Mouse (Mus musculus) yolk sac, embryonic 10.5 days (tissue): ENCODE measurements at regions not wholly inside any gene's neighbourhood (a gene's known extent, or its start where the extent isn't known, plus 50 kb on each side); places are given as distances from the start of the nearest gene placed in this dataset.
A peak's percentile ranks its signal among the peaks of the same experiment; 100 is the strongest.

Source experiments
- DNase-seq: peaks from one replicate; pipeline ENCODE4 v3.0.0-alpha.2; 2017; ENCODE audit warnings: low spot score

DNA sequence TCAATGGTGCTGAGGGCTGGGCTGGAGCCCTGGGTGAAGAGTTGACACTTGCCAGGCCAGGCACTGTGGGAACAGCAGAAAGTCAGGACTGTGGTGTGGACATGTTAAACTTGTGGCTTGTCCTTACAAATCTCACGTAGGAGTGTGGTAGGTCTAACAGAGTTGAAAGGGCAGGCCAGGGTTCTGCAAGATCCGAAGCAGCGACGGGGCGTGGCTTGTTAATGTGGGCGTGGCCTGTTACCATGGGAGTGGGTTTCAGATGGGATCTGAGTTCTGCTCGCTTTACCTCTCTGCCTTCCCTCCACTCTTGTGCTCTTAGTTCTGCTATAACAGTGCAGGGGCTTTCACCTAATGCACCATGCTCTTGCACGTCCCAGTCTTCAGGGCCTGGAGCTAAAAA is 94.2 kb upstream of the Mvb12b start:
- no peak for DNase-seq

DNA sequence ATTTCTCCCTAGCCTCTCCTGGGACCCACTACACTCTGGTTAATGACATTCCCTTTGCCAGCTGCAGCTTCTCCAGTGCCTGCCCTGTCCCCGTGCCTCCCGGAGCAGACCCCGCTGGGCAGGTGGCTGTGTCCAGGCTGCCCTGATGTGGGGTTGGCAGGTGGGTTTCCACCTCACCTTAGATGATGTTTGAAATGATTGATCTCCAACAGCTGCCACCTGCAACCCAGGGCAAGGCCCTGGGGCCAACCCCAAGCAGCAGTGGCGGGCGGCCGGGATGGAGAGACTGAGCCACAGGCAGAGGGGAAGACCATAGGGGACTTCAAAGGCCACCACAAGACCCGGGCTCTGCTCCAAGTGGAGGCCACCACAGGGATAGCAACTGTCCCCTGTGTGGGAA is 93.6 kb upstream of the Mvb12b start:
- DNase-seq: no peak

DNA sequence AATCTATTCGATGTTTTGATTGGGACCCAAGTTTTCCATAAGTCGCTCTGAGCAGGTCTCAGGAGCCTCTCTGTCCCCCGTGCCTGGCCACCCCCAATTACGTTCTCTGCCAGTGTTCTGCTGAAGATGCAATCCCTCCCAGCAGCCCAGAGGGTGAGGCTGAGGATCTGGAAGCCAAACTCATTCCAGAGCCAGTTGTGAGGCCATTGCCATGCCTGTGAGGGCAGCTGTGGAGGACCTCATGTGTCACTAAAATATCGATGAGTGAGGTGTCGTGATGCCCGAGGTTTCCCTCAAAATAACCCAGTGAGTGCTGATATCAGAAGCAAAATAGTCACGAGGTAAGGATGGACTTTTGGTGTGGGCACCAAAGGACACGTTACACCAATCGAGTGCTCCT is 93.1 kb upstream of the Mvb12b start:
- DNase-seq: no peak

DNA sequence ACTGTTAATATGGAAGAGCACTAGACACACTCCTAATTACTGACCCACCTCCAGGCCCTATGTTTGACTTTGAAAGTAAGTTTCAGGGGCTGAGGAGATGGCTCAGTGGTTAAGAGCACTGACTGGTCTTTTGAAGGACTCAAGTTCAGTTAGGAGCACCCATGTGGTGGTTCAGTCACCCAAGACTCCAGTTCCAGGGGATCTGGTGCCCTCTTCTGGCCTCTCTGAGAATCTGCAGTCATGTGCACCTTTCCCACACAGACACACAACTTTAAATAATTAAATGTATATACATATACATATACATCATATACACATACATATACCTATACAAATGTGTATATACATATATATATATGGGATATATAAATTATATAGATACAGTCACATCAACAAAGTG is 91.5 kb upstream of the Mvb12b start:
- DNase-seq: no peak

DNA sequence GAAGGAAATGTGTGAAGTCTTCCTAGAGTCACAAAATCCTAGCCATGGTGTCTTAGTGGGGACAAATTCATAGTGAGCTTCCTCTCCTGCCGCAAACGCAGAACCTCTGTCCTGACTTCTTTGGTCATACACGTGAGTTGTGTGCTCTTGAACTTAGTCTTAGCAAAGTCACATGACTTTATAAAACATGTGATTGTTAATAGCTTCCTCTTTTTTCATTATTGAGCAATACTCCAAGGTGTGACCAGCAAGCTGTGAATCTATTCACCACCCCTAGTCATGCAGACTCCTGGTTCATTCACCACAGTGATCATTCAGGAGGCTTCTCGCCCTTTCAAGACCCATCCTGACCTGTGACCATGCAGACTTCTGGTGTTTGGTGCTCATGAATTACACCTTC is 90.8 kb upstream of the Mvb12b start:
- DNase-seq: no peak

DNA sequence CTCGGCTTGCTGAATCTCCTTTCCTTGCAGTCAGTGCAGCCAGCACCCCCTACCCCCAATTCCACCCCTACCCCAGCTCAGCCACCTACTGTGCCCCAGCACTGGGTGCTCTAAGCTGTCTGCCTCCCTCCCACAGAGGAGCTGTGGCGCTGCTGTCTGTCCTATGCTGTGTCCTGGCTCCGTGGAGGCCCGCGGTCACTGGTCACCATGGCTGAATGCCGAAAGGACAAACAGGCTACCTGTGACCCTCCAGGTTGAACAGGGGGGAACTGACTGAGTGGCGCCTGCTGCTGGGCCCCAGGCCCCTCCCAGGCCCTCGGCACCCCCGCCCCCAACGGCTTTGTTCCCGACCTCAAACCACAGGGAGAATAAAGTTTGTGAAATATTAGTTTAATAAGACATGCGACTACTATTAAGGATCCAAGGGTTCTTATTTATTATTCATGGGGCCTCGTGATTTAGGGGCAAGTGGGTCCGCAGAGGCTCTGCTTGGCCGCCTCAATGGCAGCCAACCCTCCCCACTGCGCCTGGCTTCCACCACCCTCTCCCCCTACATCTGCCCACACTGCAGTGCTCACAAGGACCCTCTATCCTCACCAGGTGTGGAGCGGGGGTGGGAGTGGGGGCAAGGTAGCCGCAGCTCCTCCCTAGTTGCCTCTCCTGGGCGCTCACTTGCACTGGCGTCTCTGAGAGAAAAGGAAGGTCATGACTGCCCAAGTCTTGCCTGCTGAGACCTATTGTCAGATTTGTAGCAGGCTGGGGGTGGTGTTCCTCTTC is 90.0 kb upstream of the Mvb12b start:
- no peak for DNase-seq

DNA sequence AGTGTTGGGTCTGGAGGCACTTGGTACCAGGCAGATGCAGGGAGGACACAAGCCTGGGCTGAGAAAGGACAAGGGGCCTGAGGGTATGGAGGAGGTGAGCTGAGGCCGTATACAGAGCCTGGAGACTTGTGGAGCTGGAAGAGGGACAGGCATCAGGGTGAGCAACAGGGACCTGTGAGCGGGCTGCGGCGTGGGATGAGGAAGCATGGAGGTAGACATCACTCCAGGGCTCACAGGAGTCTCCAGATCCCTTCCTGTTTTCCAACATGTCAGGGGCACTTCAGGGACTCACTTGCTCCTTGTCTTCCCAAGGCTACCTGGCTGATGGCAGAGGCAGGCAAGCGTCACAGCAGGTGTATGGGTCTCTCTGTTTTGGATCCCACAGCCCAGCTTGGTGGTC is 89.4 kb upstream of the Mvb12b start:
- DNase-seq: no peak

DNA sequence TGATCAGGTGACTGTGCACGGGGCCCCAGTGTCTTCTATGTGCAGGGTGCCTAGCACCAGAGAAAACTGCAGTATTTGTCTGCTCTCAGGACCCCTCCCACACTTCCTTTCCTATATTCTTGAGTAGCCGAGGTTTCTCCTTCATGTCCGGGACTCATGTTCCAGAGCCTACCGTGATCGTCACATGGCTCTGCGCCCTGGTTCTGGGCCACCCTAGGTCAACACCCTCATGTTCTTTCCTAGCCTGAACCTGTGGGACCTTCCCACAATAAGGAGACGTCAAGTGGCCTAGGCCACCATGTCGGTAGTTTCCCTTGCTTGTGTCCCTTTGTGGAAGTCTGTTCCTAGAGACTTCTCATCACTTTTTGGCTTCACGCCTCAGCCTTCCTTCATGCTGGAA is 88.4 kb upstream of the Mvb12b start:
- no peak for DNase-seq

DNA sequence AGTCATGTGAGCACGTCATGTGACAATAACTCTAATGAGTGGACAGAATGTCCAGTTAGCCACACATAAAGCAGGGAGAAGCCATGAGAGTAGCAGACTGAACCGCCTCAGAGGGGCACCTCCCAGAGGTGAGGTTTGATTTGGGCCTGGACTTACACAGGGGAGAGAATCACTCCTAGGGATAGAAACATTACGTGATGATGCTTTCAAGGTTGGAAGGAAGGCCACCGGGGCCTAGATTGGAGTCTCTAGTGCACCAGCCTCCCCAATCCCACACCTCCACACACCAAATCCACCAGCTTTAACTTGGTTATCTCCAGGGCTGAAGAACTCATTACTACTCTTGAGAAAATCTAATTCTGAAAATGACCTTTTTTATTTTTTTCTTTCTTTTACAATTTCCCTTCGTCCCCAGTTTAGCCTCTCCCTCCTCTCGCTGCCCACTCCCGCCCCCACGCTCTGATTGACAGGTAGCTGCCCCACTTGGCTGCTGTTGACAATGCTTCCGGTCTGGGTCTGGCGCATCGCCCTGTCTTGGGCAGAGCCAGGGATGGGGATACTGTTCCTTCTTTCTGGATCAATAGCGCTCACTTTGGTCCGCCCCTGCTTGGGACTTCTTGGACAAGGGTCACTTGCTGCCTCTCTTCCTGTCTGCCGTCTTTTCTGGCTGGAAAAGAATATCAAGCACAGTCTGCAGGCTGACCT is 87.8 kb upstream of the Mvb12b start:
- DNase-seq: no peak

DNA sequence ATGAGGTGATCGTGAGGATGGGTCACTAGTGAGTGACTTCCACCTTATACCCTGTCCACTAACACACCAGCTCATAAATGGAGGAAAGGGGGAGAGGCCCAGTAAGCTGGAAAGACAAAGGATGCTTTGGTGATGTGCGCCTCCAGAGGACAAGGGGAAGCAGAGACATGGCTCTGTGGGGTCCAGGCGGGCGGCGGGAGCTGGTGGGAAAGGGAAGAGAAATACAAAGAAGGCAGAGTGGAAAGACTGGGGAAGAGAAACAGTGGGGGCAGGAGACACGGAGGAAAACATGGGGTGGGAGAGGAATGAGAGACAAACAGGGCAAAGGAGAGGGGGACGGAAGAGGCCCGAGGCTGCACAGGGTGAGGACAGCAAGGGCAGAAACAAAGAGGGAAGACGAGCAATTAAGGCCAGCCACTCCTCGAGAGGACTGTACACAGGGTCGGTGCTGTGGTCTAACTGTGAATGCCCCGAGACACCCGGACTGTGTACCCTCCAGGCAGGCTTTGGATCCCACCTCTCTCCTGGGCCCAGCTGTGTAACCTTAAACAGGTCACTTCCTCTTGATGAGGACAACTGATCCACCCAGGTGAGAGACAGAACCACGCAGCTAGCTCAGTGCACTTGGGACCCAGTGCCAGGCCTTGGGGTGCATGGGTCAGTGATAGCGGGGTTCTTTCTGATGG is 87.1 kb upstream of the Mvb12b start:
- no peak for DNase-seq

DNA sequence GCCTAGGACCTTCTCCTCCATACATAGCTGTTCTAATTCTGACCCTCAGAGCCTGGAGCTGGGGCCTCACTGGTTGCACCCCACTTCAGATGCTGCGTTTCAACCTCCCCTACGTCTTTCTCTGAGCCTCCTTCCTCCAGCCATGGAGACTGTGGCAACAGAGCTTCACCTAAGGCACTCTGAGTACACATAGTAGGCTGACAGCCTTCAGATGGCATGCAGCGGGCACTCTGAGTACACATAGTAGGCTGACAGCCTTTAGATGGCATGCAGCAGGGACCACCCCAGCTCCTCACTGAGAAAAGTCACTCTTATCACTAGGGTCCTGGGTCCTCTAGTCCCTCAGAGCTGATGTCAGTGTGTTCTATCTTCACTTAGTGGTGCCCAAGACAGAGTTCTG is 86.3 kb upstream of the Mvb12b start:
- no peak for DNase-seq

DNA sequence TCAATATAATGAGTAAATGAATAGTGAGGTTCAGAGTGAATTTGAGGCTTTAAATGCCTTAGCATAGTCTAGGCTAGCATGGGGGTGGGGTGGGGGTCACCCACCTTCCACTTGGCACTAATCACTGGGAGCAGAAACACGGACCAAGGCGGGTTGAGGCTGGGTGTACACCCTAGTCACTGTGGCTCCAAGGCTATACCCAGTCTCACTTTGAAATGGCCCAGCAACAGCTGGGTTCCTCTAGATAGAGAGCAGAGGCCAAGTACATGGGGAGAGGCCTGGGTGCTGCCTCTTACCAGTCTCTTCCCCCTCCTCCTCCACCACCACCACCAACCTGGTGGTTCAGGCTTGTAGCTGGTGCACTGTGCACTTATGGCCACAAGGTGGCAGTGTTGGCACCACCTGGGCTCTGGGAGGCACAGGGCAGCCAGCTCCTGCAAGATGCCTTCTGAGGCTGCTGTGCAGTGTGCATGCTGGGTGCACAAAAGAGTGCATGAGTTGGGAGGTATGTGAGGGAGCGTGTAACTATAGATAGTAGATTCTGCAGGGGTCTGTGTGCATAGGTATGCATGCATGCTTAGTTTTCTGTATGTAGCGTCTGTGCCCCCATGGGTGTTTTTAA is 85.6 kb upstream of the Mvb12b start:
- peak; percentile 42 for DNase-seq

DNA sequence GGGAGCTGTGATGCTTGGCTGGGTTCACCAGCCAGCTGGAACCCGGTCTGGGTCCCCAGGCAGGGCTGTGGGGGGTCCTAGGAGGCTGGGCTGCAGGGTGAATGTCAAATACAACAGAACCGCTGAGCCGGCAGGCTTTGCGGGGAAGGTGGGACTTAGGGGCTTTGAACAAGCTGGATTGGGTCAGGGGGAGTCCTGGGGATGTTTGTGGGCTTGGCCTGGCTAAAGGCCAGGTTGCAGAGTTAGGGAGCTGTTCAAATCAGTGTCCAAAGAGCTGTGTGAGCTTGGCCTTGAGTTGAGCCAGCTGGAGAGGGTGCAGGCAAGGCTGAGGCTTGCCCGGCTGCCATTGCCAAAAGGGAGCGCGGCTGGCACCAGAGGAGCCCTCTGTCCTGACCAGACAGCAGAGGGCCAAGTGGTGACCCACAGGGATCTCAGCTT is 79.3 kb upstream of the Mvb12b start:
- no peak for DNase-seq

DNA sequence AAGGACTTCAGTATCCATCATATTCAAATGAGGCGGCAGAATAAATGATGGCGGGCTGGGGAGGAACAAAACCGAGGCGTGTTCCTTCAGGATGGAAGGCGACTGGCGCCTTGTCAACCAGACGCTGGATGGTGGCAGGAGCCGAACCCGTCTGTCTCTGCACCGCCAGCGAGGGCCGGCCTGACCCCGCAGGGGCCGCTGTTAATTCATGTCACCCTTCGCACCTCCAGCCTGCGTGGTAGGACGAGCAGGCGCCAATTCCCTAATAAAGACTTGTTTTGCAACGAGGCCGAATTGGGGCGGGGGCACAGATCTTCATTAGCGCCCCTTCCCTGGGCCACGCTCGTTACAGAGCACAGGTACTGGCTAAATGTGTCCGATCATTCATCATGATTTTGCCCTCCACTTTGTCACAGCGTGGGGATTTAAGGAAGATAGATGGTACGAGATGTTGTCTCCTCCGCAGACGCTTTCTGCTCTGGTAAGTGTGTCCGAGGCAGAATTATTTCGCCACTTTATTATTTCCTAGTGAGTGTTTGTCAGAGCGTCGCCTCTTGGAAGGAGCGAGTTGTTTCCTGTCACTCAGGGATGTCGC is 78.7 kb upstream of the Mvb12b start:
- DNase-seq: no peak

DNA sequence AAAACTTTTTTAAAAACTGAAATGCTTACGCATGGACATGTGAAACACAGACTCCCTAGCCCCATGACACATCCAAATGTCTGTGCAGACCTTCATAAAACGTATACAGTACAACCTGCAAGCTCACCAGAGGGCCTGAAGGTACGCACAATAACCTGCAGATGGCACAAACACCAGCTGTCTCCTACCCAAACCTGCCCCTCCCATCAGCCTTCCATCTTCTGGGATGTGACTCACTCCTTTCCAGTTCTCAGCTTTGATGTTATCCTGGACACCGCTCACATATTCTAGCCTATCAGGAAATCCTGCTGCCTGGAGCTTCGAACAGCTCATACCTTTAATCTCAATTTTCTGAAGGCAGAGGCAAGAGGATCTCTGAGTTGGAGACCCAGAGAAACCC is 76.3 kb upstream of the Mvb12b start:
- no peak for DNase-seq

DNA sequence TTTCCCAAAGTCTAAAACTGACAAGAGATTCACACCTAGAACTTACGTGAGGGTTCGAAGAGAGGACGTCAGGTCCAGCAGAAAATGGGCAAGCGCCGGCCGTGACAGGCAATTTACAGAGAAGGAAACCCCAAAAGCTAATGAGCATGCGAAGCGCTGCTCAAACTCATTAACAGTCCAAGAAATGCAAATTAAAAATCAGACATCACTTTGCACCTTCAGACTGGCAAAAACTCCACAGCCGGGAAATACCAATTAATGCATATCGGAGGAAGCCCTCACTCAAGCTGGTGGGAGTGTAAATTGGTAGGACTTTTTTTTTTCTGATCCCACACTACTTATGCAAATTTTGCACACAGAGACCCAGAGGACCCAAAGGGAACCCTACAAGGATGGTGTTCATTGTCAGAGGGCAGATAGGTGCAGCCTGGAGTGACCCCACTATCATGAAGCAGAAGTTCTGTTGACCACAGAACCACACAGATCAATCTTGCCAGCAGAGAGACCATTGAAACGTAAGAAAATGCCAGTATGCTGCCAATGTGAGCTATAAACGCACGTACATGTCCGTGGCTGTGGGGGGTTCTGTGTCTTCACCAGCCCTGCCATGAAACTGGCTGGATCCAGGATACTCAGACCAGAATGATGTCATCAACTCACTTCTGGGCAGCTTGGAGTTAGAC is 74.8 kb upstream of the Mvb12b start:
- no peak for DNase-seq

DNA sequence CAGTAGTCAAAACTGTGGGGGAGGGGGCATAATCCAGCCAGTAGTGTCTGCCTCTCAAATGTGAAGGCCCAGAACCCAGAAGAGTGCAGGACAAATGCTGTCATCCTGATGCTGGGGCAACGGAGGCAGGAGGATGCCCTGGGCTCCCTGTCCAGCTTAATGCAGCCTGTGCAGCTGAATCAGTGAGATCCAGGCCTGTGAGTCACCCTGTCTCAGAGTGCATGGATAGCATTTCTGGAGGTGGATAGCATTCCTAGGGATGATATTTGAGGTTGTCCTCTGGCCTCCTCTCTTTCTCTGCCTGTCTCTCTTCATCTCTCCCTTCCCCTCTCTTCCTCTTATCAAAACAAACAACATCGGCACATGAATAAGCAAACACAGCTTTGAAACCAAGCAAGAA is 73.8 kb upstream of the Mvb12b start:
- DNase-seq: no peak

DNA sequence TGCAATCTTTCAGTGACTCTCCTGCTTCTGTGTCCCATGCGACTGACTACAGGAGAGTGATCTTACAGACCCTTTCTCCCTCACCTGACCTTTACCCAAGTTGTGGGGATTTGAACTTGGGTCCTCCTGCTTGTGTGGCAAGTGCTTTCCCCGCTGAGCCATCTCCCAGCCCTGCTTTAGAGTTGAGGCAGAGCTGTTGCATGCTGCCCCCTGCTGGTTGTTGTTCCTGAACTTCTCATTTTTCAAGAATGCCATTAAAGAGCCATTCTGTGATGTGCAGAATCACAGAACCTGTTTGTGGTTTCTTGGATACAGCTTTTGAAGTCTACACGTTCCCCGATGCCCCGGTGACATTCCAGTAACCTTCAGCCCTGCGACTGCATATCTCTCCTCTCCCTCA is 70.0 kb upstream of the Mvb12b start:
- DNase-seq: peak; percentile 21

DNA sequence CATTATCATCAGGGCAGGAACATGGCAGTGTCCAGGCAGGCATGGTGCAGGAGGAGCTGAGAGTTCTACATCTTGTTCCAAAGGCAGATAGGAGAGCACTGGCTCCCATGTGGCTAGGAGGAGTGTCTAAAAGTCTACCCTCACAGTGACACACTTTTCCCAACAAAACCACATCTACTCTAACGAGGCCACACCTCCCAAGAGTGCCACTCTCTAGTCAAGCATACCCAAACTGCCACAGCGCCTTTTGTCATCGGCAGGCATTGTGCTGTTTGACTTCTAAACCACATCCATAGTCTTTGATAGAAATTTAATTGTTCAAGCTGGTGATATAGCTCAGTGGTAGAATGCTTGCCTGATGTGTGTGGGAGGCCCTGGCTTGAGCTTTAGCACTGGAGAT is 56.6 kb upstream of the Mvb12b start:
- DNase-seq: no peak

DNA sequence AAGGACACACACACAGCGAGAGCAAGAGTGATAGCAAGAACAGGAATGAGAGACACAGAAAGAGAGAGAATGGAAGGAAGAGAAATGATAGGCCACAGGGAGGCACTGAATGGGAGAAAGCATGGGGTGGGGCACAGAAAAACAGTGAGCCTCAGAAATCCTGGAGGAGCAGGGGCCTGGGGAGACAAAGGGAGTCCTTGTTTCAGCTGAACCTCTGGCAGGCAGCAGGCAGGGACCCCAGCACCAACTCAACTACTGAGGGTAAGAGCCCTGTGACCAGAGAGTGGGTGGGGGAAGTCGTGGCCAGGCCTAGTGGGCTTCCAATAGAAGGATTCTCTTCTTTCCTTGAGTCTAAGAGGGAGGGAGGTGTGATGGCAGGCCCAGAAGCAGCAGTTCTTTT is 54.3 kb upstream of the Mvb12b start:
- no peak for DNase-seq

DNA sequence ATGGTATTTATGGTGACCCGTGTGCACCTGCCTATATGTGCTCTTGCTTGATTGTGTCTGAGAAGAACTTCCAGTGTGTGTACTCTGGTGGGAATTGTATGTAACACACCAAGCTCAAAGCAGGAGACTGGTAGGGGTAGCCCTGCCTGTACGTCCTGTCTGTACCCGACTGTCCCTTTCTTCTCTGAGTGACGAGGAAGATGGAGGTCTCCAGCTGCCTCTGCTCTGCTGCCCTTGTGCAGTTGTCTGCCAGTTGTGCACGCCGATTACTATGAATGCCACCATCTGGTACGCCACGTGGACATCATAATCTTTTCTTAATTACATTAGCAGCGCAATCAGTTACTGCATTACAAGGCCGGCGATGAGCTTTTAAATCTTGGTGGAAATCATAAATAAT is 53.6 kb upstream of the Mvb12b start:
- no peak for DNase-seq

DNA sequence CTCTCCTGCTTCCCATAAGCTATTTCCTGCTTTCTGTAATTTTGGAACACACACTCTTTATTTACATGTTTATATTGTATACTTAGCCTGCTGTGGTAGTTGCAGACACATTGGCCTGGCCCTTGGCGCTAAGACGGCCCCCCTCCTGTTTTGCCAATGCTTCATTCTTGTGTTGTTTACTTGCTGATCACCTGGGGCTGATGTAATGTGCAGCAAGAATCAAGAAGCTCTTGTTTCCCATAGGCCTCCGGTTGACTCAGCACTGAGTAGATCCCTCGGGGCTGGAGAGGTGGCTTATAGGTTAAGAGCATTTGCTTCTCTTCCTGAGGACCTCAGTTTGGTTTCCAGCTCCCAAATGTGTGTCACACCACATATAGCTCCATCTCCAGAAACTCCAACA is 52.1 kb upstream of the Mvb12b start:
- DNase-seq: no peak
